Mouse (Mus musculus): Measurements from ENCODE around the gene Rgs7. TPM values are rescaled to one million over a fixed set of nuclear protein-coding genes. Genes with fewer than 3 reads are reported as not detected.

Gene Rgs7
- total and polyA plus RNA-seq, 3 experiments = not detected

DNA sequence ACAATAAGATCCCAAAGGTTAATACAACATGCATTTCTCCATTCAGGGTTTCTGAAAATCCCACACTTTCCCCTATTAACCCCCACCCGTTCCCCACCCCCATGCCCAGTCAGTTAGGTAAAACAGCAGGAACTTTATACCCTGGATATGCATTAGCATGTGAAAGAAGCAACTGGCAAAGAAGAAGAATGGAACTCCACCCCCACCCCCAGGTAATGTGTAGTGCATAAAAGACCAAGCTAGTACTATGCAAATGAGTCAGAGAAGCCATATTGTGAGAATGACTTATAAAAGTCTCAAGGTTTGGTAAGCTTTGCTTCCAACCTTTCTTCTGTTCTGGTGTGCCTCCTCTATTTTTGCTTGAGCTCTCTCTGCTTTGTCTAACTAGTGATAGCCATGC is 468.2 kb downstream of the Rgs7 start:
- H3K36me3 ChIP-seq (ENCODE audit: control insufficient read depth in 1 of 2, insufficient read depth in 2 of 2, low read length in 2 of 2) = no peaks in the 10 kb centered on the region
- no peaks in the 10 kb centered on the region for H3K27me3 ChIP-seq (ENCODE audit: control insufficient read depth in 1 of 2, insufficient read depth in 2 of 2, low read length in 2 of 2)
- no peak overlapping the region for H3K27ac ChIP-seq (ENCODE audit: control insufficient read depth, low read depth, low read length)
- no peaks in the 10 kb centered on the region for H3K9me3 ChIP-seq (replicated peaks; ENCODE audit: insufficient read depth, low read length)
- no peaks in the 10 kb centered on the region for H3K79me2 ChIP-seq (ENCODE audit: control insufficient read depth, insufficient read depth, low read length, poor library complexity)
- H3K4me1 ChIP-seq (ENCODE audit: control insufficient read depth in 1 of 2, insufficient read depth in 2 of 2, low read length in 2 of 2) = no peaks in the 10 kb centered on the region
- DNase-seq (ENCODE audit: low read depth, low spot score) = no peak
- TF ChIP-seq MAZ (IDR thresholded peaks at IDR 0.05; ENCODE audit: low read depth, low read length) (no peak), RCOR1 (IDR thresholded peaks at IDR 0.05; ENCODE audit: low read depth, low read length) (no peak), ZMIZ1 (IDR thresholded peaks at IDR 0.05; ENCODE audit: low read depth, low read length) (no peak), ELF1 (IDR thresholded peaks at IDR 0.05; ENCODE audit: low read depth, low read length) (no peak)
- H3K4me3 ChIP-seq (ENCODE audit: control insufficient read depth in 1 of 2, insufficient read depth in 1 of 2, low read depth in 2 of 2, low read length in 2 of 2) = no peak overlapping the region
- no peak overlapping the region for H3K9ac ChIP-seq (ENCODE audit: control insufficient read depth, low read depth, low read length, poor library complexity, severe bottlenecking)

Other genes with a start within 250 kb of the Rgs7 start
- 0.27 and 0.69 TPM in 2 replicates for gene Kmo, start 127.9 kb upstream of the Rgs7 start, total RNA-seq (2012; rRNA removed)
- 1 to 10 TPM in 1 of 2 experiments, not detected in 1; 1.6 TPM for gene Kmo, start 127.9 kb upstream of the Rgs7 start, polyA plus RNA-seq (2012; ENCODE audit: insufficient read depth in 1 of 2, insufficient read length in 2 of 2, low read depth in 1 of 2, low replicate concordance in 2 of 2, missing spikeins in 1 of 2)
- 159 and 199 TPM in 2 replicates for gene Fh1, start 133.1 kb upstream of the Rgs7 start, total RNA-seq (2012; rRNA removed)
- 100 to 1,000 TPM in 1 of 2 experiments, not detected in 1; 186 TPM for gene Fh1, start 133.1 kb upstream of the Rgs7 start, polyA plus RNA-seq (2012; ENCODE audit: insufficient read depth in 1 of 2, insufficient read length in 2 of 2, low read depth in 1 of 2, low replicate concordance in 2 of 2, missing spikeins in 1 of 2)
- gene Opn3, start 200.3 kb upstream of the Rgs7 start, total RNA-seq (2012; rRNA removed) = 0.39 and 0.50 TPM in 2 replicates
- 1 to 10 TPM in 1 of 2 experiments, not detected in 1; 2.2 TPM for gene Opn3, start 200.3 kb upstream of the Rgs7 start, polyA plus RNA-seq (2012; ENCODE audit: insufficient read depth in 1 of 2, insufficient read length in 2 of 2, low read depth in 1 of 2, low replicate concordance in 2 of 2, missing spikeins in 1 of 2)
- gene Chml, start 200.4 kb upstream of the Rgs7 start, total RNA-seq (2012; rRNA removed) = 3.5 and 4.4 TPM in 2 replicates
- gene Chml, start 200.4 kb upstream of the Rgs7 start, polyA plus RNA-seq (2012; ENCODE audit: insufficient read depth in 1 of 2, insufficient read length in 2 of 2, low read depth in 1 of 2, low replicate concordance in 2 of 2, missing spikeins in 1 of 2) = 10 to 100 TPM in 1 of 2 experiments, not detected in 1; 16.0 TPM
- 0.10 TPM in 1 of 2 replicates, not detected in the other for gene Wdr64, start 206.1 kb upstream of the Rgs7 start, total RNA-seq (2012; rRNA removed)
- under 1 TPM in 1 of 2 experiments, not detected in 1; 0.31 TPM for gene Wdr64, start 206.1 kb upstream of the Rgs7 start, polyA plus RNA-seq (2012; ENCODE audit: insufficient read depth in 1 of 2, insufficient read length in 2 of 2, low read depth in 1 of 2, low replicate concordance in 2 of 2, missing spikeins in 1 of 2)

Data from MEL (cell line).